Mouse (Mus musculus) erythroid progenitor cell, adult 5-6 weeks (primary cell): Measurements from ENCODE around the gene Cemip. TPM values are rescaled to one million over a fixed set of nuclear protein-coding genes. Genes with fewer than 3 reads are reported as not detected.

Experiments used
- ATAC-seq: replicated peaks from 2 replicates; pipeline ENCODE4 v1.8.0; 2016; ENCODE audit warnings: moderate number of reproducible peaks, mild to moderate bottlenecking, moderate TSS enrichment, inconsistent platforms; ENCODE audit not compliant: poor library complexity, low FRiP score, severe bottlenecking
- total RNA-seq, 2 experiments: library from RNA; stranded (forward) in 1 of 2; stranded (reverse) in 1 of 2; fragments of 150-400 nt in 1 of 2; fragments of 186-747, 209-891 nt in 1 of 2; gene quantifications; 2 replicates each; pipeline versions ENCODE4 v1.2.3 to v1.2.4; 2015 to 2017; ENCODE audit warnings: low replicate concordance in 2 of 2

The Cemip gene
- total RNA-seq, 2 experiments from 2014 or later, result not detected

GRCm38 (mm10) chr7:84100672-84101071 is 14.4 kb upstream of the Cemip start:
- no peak for ATAC-seq

DNA sequence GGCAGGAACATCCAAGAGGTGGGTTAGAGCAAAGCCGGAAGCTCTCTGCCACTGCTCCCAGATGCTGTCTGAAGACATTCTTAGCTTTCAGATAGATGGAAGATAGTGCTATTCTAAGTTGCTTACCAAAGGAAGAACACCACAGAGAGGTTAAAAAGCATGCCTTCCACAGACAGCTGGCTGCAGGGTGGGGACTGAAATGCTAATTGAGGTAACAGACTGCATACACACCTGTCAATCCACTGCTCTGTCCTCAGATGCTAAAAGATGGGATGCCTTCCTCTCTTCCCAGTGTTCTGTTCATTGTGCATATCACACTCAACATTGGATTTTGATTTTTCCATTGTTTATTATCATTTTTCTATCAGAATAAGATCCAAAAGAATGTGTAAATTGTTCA is 11.8 kb upstream of the Cemip start:
- ATAC-seq, result no peak

- no peak for ATAC-seq
Observed at GRCm38 (mm10) chr7:84096501-84096900, 10.2 kb upstream of the Cemip start.

- ATAC-seq, result no peak
Observed at GRCm38 (mm10) chr7:84090793-84091192, 4.5 kb upstream of the Cemip start.

DNA sequence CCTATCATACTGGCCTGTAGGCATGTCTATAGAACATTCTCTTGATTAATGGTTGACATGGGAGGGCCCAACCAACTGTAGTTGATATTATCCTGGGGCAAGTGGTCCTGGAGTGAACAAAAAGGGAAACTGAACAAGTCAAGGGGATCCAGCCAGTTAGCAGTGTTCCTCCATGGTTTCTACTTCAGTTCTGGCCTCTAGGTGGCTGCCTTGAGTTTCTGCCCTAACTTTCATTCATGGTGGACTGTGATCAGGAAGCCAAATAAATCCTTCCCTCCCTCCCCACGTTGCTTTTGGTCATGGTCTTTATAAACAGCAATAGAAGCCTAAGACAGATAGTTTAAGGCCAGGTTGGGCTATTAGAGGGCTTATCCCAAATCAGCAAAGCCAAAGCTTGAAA is 3.5 kb upstream of the Cemip start:
- ATAC-seq, result no peak

GRCm38 (mm10) chr7:84088971-84089370 is 2.7 kb upstream of the Cemip start:
- no peak for ATAC-seq

DNA sequence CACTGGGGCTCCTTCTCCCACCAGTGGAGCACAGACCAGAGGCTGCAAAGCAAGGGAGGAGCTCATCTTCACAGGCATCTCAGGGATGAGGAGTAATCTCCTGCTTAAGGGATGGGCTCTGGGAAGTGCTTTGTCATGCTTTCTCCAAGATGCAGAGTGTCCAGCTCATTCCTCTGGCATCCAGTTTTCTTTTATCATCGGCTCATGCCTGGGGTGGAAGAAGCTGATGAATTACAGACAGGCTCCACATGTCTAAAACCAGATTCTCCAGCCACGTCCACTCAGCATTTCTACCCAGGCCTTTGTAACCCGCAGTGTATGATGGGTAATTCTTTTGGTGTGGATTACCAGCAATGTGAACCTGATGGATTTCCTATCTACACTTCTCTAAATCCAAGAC is 1.9 kb upstream of the Cemip start:
- no peak for ATAC-seq

DNA sequence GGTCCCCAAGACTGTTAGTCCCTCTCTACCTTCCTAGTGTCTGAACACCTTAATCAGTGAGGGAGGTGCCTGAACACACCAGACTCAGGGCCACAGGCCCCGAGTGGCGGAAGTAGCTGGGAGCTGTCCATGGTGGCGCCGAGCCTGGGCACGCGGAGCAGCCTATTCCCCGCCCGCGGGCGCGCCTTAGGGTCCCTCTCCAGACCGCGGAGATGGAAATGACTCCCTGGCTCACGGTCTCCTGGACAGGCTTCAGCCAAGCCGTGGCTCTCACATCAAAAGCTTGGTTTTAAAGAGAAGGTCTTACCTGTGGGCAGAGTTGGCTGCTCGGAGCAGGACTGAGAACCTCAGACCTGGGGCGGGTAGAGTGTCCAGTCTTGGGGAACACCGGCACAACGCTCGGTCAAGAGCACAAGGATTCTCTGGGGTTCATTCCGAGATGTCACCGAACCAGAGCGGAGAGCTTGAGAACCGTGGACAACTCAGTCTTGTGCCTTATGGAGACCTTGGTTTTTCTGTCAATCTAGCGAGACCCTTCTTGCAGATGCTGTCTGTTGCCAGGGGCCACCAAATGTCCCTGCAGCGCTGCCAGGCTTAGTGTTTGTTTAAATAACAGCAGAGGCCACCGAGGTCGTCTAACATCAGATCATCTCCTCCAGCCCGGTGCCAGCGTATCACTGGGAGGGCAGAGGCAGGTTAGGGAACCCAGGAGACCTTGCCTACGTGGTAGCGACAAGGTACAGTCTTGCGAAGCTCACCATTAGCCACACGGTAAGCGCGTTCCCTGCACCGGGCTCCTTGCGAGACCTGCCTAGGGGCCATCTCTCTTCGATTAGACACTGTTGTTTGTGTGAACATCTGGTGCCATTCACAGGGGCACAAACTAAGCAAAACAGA is 1.0 kb downstream of the Cemip start:
- no peak for ATAC-seq

GRCm38 (mm10) chr7:84077257-84078013 is 8.9 kb downstream of the Cemip start:
- ATAC-seq, result no peak

GRCm38 (mm10) chr7:84074266-84074665 is 12.0 kb downstream of the Cemip start:
- ATAC-seq, result no peak

- no peak for ATAC-seq
Observed at GRCm38 (mm10) chr7:84073856-84074255, 12.4 kb downstream of the Cemip start.

- ATAC-seq, result no peak
Observed at GRCm38 (mm10) chr7:84068931-84069330, 17.4 kb downstream of the Cemip start.

- ATAC-seq, result no peak
Observed at GRCm38 (mm10) chr7:84059799-84060198, 26.5 kb downstream of the Cemip start.

- no peak for ATAC-seq
Observed at GRCm38 (mm10) chr7:84055961-84056629, 30.2 kb downstream of the Cemip start.

DNA sequence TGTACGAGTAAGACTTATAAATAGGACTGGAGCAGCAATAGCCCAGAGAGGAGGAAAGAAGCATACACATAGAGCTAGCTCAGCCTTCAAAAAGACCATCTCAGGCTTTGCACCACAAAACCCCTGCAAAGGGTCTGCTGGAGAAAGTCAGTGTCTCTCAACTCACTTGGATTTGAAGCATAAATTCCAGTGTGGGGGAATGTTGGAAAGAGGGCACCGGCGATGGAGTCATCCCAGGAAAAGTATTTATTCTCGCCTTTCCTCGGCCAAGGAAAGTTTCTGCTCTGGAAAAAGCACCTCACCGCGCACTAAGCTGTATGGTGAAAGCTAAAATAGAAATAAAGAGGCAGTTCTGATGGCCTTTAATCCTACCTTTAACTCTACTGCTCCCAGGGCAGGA is 32.4 kb downstream of the Cemip start:
- no peak for ATAC-seq

DNA sequence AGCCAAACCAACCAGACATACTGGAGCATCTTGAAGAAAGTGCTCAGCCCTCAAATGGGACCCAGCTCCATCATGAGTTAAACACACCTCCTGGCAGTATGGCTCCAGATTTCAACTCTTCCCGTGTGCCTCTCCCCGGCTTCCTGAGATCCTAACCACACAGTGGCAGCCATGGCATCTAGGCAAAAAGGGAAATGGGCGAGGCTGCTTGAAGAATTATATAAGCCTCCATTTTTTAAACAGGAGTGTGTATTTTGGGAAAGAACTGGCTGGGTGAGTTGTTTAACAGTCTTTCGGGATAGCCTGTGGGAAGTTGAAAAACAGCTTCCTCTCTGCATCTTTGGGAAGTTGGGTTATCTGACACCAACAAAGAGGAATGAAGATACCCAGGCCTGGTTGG is 34.9 kb downstream of the Cemip start:
- no peak for ATAC-seq

- ATAC-seq, result no peak
Observed at GRCm38 (mm10) chr7:84045546-84045945, 40.8 kb downstream of the Cemip start.

DNA sequence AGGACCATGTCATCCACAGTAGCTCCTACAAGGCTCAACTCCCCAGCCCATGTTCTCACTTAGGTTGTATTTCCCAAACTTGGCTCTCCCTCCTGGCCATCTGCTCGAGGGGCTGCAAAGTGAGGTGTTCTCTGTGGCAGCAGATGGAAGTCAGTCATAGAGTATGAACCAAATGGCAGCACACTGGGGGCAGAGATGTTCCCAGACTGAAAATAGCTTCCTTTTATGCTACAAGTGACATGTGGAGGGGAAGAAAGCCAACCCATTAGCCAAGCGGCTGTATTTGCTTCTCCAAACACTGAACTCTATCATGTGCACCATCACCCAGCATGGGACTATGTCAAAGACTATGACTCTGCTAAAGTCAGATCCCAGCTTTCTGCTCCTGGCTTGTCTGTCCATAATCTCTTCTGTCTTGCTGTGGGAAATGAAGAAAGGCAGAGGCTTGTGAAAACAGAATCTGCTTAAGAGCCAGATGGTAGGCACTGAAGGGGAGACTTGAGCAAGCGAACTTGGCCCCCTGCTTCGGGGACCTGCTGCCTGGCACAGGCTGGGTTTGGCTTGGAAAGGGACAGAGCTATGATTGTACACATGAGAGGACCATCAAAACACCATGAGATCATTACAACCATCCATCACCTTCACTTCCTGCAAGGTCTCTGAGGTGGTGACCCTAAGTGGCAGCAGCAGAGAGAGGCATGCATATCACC is 41.6 kb downstream of the Cemip start:
- ATAC-seq, result no peak

DNA sequence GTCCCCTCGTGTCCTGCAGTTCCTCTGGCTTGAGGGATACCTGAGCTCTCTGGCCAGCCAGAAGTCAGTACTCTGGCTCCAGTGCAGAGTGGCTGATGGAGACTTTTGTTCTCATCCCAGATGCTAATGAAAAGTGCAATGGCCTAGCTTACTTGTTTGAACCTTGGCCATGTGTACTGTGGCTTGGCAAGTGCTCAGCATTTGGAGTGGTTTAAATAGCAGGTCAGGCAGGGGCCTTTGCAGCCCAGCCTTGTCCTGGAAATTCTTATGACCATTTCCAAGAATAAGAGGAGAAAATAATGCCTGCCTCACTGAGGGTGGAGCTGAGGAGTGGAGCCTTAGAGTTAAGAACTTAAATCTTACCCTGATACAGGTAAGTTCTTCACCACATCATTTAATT is 43.6 kb downstream of the Cemip start:
- no peak for ATAC-seq
